Mouse (Mus musculus) midbrain, embryonic 14.5 days (tissue): ENCODE results near the gene Samhd1. TPM values are rescaled to one million over a fixed set of nuclear protein-coding genes. Genes with fewer than 3 reads are reported as not detected.

Experiments used
- ATAC-seq: fragments of 200-750 bp; cut with Nextera tagmentation; 2 replicates; pipeline ENCODE4 v1.8.0; 2017; ENCODE audit warnings: moderate number of reproducible peaks, moderate library complexity; ENCODE audit not compliant: low FRiP score, low TSS enrichment
- DNase-seq: peaks from one replicate; pipeline ENCODE4 v3.0.0-alpha.2; 2015
- H3K27ac ChIP-seq: fragments of 300-500 bp; sonication (generic); replicated peaks from 2 replicates; pipeline ENCODE4 v1.5.1; 2014; ENCODE audit warnings: mild to moderate bottlenecking, low read depth, low read length, moderate library complexity
- H3K27me3 ChIP-seq: fragments of 300-500 bp; sonication (generic); 2 replicates; pipeline ENCODE4 v1.6.1; 2014; ENCODE audit warnings: low read length, control low read depth, mixed read lengths; ENCODE audit not compliant: control insufficient read depth, insufficient read depth
- H3K36me3 ChIP-seq: fragments of 300-500 bp; sonication (generic); 2 replicates; pipeline ENCODE4 v1.6.1; 2014; ENCODE audit warnings: low read length, control low read depth; ENCODE audit not compliant: control insufficient read depth, insufficient read depth
- H3K4me1 ChIP-seq: fragments of 300-500 bp; sonication (generic); 2 replicates; pipeline ENCODE4 v1.6.1; 2014; ENCODE audit warnings: mild to moderate bottlenecking, antibody characterized with exemption, low read length, control low read depth; ENCODE audit not compliant: control insufficient read depth, insufficient read depth
- H3K4me2 ChIP-seq: fragments of 300-500 bp; sonication (generic); 2 replicates; pipeline ENCODE4 v1.6.1; 2014; ENCODE audit warnings: mild to moderate bottlenecking, low read length, moderate library complexity
- H3K4me3 ChIP-seq: fragments of 300-500 bp; sonication (generic); replicated peaks from 2 replicates; pipeline ENCODE4 v1.5.1; 2014; ENCODE audit warnings: low read depth, low read length
- H3K9ac ChIP-seq: fragments of 300-500 bp; sonication (generic); replicated peaks from 2 replicates; pipeline ENCODE4 v1.6.1; 2014; ENCODE audit warnings: mild to moderate bottlenecking, low read length, moderate library complexity
- H3K9me3 ChIP-seq: fragments of 300-500 bp; sonication (generic); 2 replicates; pipeline ENCODE4 v1.6.1; 2016; ENCODE audit warnings: low read length, control low read depth, mixed read lengths; ENCODE audit not compliant: control insufficient read depth
- WGBS: fragments of 180-500 bp; shearing (Covaris S2); extraction: QIAGEN DNeasy Blood & Tissue Kit; methylation state at CpG from one replicate; pipeline ENCODE4 v1.1.7; 2014; 5-methylcytosine and 5-hydroxymethylcytosine counted together
- polyA plus RNA-seq: library from polyadenylated mRNA; unstranded; fragments of >200 nt; fragmentation: Nextera tagmentation; extraction: Ambion mirVana; gene quantifications from 2 replicates; pipeline ENCODE4 v1.2.1, GENCODE M21; 2014

Samhd1 gene
- polyA plus RNA-seq, 1 experiment from 2014 or later, result 12.1 TPM

DNA sequence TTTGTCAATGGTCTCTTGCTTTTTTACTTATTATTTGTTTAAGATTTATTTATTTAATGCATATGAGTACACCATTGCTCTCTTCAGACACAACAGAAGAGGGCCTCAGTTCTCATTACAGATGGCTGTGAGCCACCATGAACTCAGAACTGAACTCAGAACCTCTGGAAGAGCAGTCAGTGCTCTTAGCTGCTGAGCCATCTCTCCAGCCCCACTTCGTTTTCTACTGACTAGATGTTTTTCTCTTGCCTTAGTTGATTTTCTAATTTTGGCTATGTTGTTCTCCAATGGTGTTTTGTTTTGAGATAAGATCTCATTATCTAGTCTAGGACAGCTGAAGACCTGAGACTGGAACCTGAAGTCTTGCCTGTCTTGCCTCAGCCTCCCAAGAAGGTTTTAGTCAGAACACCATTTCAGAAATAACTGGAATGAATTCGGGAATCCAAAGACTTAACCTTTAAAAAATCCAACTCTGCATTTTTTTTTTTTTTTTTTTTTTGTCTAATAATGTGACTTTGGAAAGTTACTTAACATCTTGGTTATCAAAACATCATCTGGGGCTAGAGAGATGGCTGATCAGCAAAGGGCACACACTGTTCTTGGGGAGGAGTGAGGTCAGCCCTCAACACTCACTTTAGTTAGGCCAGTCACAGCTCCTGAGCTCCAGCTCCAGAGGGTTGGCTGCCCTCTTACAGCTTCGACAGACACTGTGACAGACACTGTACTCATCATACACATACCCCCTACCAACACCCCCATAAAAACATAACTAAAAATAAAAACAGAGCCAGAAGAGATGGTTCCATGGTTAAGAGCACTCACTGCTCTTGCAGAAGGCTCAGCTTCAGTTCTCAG lies 2.2 kb downstream of the Samhd1 start:
- DNase-seq (no peak), ATAC-seq (no peak)
- H3K4me2 ChIP-seq, result no peak overlapping the region
- H3K4me1 ChIP-seq, result peaks cover 5% of the 10 kb centered on the region; the same call in 1 of the 2 replicates
- H3K9ac ChIP-seq, result no peak overlapping the region
- H3K27ac ChIP-seq, result no peak overlapping the region
- no peaks in the 10 kb centered on the region for H3K9me3 ChIP-seq
- no peak overlapping the region for H3K4me3 ChIP-seq
- no peaks in the 10 kb centered on the region for H3K27me3 ChIP-seq
- WGBS, result 91% methylated on average over 3 of the region's 3 CpGs
- no peaks in the 10 kb centered on the region for H3K36me3 ChIP-seq

- Histone ChIP-seq H3K36me3 (no peaks in the 10 kb centered on the region), H3K4me2 (no peak overlapping the region), H3K4me1 (peaks cover 5% of the 10 kb centered on the region; the same call in 1 of the 2 replicates), H3K9ac (no peak overlapping the region), H3K27me3 (no peaks in the 10 kb centered on the region), H3K27ac (no peak overlapping the region), H3K4me3 (no peak overlapping the region), H3K9me3 (no peaks in the 10 kb centered on the region)
- DNase-seq (no peak), ATAC-seq (no peak)
- 93% methylated on average over 1 of the region's 1 CpGs for WGBS
Measured at GRCm38 (mm10) chr2:157132086-157132485, 3.0 kb downstream of the Samhd1 start.

- 94% methylated on average over 8 of the region's 8 CpGs for WGBS
- H3K36me3 ChIP-seq, result 0 out of 2 replicates have a peak, but pooled peaks cover 2% of the 10 kb centered on the region
- H3K27me3 ChIP-seq, result no peaks in the 10 kb centered on the region
Measured at GRCm38 (mm10) chr2:157130813-157131514, 4.1 kb downstream of the Samhd1 start.

DNA sequence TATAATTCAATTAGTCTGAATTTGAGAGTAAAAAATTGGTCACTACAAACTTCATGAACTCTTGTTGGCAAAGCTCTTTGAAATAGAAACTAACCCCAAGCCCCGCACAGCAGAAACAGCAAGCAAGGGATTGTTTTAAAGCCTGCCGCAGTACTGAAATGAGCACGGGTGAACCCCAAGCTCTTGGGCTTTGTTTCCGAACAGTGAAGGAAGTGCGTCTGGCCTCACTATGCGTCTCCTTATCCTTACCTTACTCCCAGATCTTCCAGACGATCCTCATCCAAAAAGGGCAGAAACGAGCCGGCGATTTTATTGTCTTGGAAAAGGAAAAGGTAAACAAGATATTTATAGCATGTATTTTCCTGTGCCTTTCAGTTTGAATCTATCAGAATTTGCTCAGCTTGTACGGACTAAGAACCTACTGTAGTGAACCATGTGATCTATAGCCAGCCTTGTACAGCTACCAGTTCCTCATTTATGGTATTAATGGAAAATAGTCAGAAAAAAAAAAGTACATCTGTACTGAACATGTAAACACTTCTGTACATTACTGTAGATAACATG lies 5.4 kb downstream of the Samhd1 start:
- no peak overlapping the region for H3K4me3 ChIP-seq
- H3K27me3 ChIP-seq, result no peaks in the 10 kb centered on the region
- DNase-seq (no peak), ATAC-seq (no peak)
- no peak overlapping the region for H3K27ac ChIP-seq
- peaks cover 5% of the 10 kb centered on the region; the same call in 1 of the 2 replicates for H3K4me1 ChIP-seq
- 0 out of 2 replicates have a peak, but pooled peaks cover 2% of the 10 kb centered on the region for H3K36me3 ChIP-seq
- no peaks in the 10 kb centered on the region for H3K9me3 ChIP-seq
- 87% methylated on average over 11 of the region's 11 CpGs for WGBS
- H3K9ac ChIP-seq, result no peak overlapping the region
- H3K4me2 ChIP-seq, result no peak overlapping the region

More at GRCm38 (mm10) chr2:157130813-157131514, 4.1 kb downstream of the Samhd1 start:
- ATAC-seq (no peak), DNase-seq (no peak)
- H3K9ac ChIP-seq, result no peak overlapping the region
- H3K4me2 ChIP-seq, result no peak overlapping the region
- no peaks in the 10 kb centered on the region for H3K9me3 ChIP-seq
- H3K4me3 ChIP-seq, result no peak overlapping the region
- H3K4me1 ChIP-seq, result peaks cover 5% of the 10 kb centered on the region; the same call in 1 of the 2 replicates
- no peak overlapping the region for H3K27ac ChIP-seq

DNA sequence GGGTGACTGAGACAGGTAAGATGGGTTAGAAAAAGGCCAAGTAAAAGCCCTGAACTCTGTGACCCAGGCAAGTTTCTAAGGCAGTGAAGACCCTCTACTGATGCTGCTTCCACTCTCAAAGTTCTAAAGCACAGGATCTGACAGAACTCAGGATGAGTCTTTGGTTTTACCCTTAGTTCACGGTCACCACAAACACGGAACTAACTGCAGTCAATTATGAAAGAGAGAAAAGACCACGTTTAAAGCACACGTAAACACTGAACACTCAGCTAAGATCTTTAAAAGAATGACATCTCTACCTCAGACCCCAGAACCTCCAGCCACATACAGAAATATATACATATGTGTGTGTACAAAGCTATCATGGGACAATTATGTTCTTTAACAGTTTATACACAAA lies 6.0 kb downstream of the Samhd1 start:
- no peaks in the 10 kb centered on the region for H3K27me3 ChIP-seq
- peaks cover 1% of the 10 kb centered on the region; the same call in 1 of the 2 replicates for H3K4me1 ChIP-seq
- DNase-seq, result no peak
- ATAC-seq, result no peak
- 98% methylated on average over 4 of the region's 4 CpGs for WGBS
- no peak overlapping the region for H3K4me2 ChIP-seq
- 0 out of 2 replicates have a peak, but pooled peaks cover 2% of the 10 kb centered on the region for H3K36me3 ChIP-seq
- no peak overlapping the region for H3K27ac ChIP-seq
- H3K9me3 ChIP-seq, result no peaks in the 10 kb centered on the region
- no peak overlapping the region for H3K9ac ChIP-seq
- H3K4me3 ChIP-seq, result no peak overlapping the region

DNA sequence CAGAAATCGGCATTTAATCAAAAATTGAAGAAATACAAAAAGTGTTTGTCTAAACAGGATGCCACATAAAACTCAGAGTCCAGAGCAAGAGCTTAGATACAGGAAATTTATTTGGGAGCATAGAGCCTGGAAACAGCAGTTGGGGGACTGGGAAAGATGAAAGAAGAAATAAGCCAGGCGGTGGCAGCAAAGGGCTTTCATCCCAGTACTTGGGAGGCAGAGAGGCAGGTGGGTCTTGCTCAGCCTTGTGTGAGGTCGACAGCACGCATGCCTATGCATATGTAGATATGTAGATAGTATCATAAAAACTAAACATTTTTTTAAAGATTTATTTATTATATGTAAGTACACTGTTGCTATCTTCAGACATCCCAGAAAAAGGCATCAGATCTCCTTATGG lies 7.0 kb downstream of the Samhd1 start:
- ATAC-seq (no peak), DNase-seq (no peak)
- Histone ChIP-seq H3K27me3 (no peaks in the 10 kb centered on the region), H3K4me2 (no peak overlapping the region), H3K4me1 (no peaks in the 10 kb centered on the region), H3K36me3 (0 out of 2 replicates have a peak, but pooled peaks cover 2% of the 10 kb centered on the region), H3K4me3 (no peak overlapping the region), H3K27ac (no peak overlapping the region), H3K9ac (no peak overlapping the region), H3K9me3 (no peaks in the 10 kb centered on the region)
- WGBS, result 66% methylated on average over 4 of the region's 4 CpGs

- DNase-seq (no peak), ATAC-seq (no peak)
- 87% methylated on average over 3 of the region's 3 CpGs for WGBS
- no peak overlapping the region for H3K4me2 ChIP-seq
- no peaks in the 10 kb centered on the region for H3K4me1 ChIP-seq
- H3K36me3 ChIP-seq, result 0 out of 2 replicates have a peak, but pooled peaks cover 6% of the 10 kb centered on the region
- no peaks in the 10 kb centered on the region for H3K9me3 ChIP-seq
- H3K27ac ChIP-seq, result no peak overlapping the region
- no peaks in the 10 kb centered on the region for H3K27me3 ChIP-seq
- H3K9ac ChIP-seq, result no peak overlapping the region
- H3K4me3 ChIP-seq, result no peak overlapping the region
Measured at GRCm38 (mm10) chr2:157127370-157127769, 7.7 kb downstream of the Samhd1 start.

DNA sequence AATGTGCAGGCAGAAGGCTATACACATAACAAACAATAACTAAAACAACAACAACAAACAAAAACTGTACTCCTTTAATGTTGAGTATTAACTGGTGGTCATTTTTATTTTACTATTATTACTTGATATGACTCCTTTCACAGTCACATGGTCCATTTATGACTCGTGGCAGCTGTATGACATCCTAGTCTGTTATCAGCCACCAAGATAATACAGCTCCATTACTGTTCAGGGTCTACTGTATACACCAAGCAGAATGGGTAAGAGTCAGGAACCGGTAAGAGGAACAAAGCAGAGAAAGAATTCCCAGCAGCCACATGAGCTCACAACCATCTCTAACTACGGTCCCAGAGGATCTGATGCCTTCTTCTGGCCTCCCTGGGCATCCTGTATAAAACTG lies 9.8 kb downstream of the Samhd1 start:
- WGBS, result 93% methylated on average over 3 of the region's 3 CpGs
- H3K9ac ChIP-seq, result no peak overlapping the region
- H3K4me2 ChIP-seq, result no peak overlapping the region
- H3K27ac ChIP-seq, result no peak overlapping the region
- no peaks in the 10 kb centered on the region for H3K27me3 ChIP-seq
- H3K4me3 ChIP-seq, result no peak overlapping the region
- no peaks in the 10 kb centered on the region for H3K9me3 ChIP-seq
- no peaks in the 10 kb centered on the region for H3K4me1 ChIP-seq
- H3K36me3 ChIP-seq, result peaks cover 11% of the 10 kb centered on the region; the same call in 1 of the 2 replicates
- no peak for DNase-seq
- no peak for ATAC-seq
